Mouse (Mus musculus): ENCODE data around the gene Cmtr1. TPM values are rescaled to one million over a fixed set of nuclear protein-coding genes. Genes with fewer than 3 reads are reported as not detected.

Gene Cmtr1
- polyA plus RNA-seq, 1 experiment from 2014 or later = 144 TPM

DNA sequence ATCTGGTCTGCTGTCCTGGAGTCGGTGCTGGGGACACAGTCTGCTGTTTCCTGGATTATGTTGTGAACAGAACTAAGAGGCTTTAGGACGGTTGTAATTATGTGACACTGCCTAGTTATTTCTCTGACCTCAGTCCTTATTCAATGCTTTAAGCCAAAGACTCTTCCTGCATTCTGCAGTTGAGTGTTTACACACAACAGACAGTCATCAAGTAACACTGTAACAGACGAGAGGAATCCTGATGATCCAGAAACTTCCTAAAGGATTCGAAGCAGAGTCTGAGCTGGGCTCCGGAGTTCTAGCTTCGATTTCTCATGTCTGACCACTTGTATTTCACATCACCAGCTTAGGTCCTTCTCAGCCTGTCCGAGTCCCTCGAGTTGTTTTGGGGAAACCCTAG lies 18.1 kb downstream of the Cmtr1 start:
- Histone ChIP-seq H3K9me3 (ENCODE audit: control insufficient read depth, low read length) (no peaks in the 10 kb centered on the region), H3K9ac (ENCODE audit: low read length) (no peak overlapping the region), H3K36me3 (ENCODE audit: control insufficient read depth, insufficient read depth, low read length) (peaks cover 11% of the 10 kb centered on the region), H3K4me1 (replicated peaks; ENCODE audit: control insufficient read depth, insufficient read depth, low read length) (no peaks in the 10 kb centered on the region), H3K4me2 (ENCODE audit: low read depth, low read length, severe bottlenecking) (no peak overlapping the region), H3K4me3 (ENCODE audit: low read depth, low read length) (no peak overlapping the region), H3K27me3 (ENCODE audit: control insufficient read depth, insufficient read depth, low read length) (no peaks in the 10 kb centered on the region), H3K27ac (ENCODE audit: low read depth, low read length) (no peak overlapping the region)
- ATAC-seq (replicated peaks; ENCODE audit: low FRiP score) (no peak), DNase-seq (ENCODE audit: low spot score) (no peak)
- 93% methylated on average over 8 of the region's 8 CpGs for WGBS

- WGBS = 86% methylated on average over 6 of the region's 6 CpGs
- H3K27me3 ChIP-seq (ENCODE audit: control insufficient read depth, insufficient read depth, low read length) = no peaks in the 10 kb centered on the region
- no peaks in the 10 kb centered on the region for H3K4me1 ChIP-seq (replicated peaks; ENCODE audit: control insufficient read depth, insufficient read depth, low read length)
- H3K4me3 ChIP-seq (ENCODE audit: low read depth, low read length) = no peak overlapping the region
- no peak overlapping the region for H3K27ac ChIP-seq (ENCODE audit: low read depth, low read length)
- no peak for DNase-seq (ENCODE audit: low spot score)
- H3K9ac ChIP-seq (ENCODE audit: low read length) = no peak overlapping the region
- no peak for ATAC-seq (replicated peaks; ENCODE audit: low FRiP score)
- H3K36me3 ChIP-seq (ENCODE audit: control insufficient read depth, insufficient read depth, low read length) = peaks cover 11% of the 10 kb centered on the region
- H3K4me2 ChIP-seq (ENCODE audit: low read depth, low read length, severe bottlenecking) = no peak overlapping the region
- H3K9me3 ChIP-seq (ENCODE audit: control insufficient read depth, low read length) = no peaks in the 10 kb centered on the region
Observed at GRCm38 (mm10) chr17:29679038-29679767, 18.8 kb downstream of the Cmtr1 start.

GRCm38 (mm10) chr17:29680174-29680573 lies 19.8 kb downstream of the Cmtr1 start:
- H3K9me3 ChIP-seq (ENCODE audit: control insufficient read depth, low read length) = no peaks in the 10 kb centered on the region
- 79% methylated on average over 2 of the region's 2 CpGs for WGBS
- H3K27me3 ChIP-seq (ENCODE audit: control insufficient read depth, insufficient read depth, low read length) = no peaks in the 10 kb centered on the region
- no peaks in the 10 kb centered on the region for H3K4me1 ChIP-seq (replicated peaks; ENCODE audit: control insufficient read depth, insufficient read depth, low read length)
- no peak overlapping the region for H3K4me2 ChIP-seq (ENCODE audit: low read depth, low read length, severe bottlenecking)
- ATAC-seq (replicated peaks; ENCODE audit: low FRiP score) = no peak
- peaks cover 2% of the 10 kb centered on the region for H3K36me3 ChIP-seq (ENCODE audit: control insufficient read depth, insufficient read depth, low read length)
- DNase-seq (ENCODE audit: low spot score) = no peak
- no peak overlapping the region for H3K9ac ChIP-seq (ENCODE audit: low read length)
- H3K4me3 ChIP-seq (ENCODE audit: low read depth, low read length) = no peak overlapping the region
- H3K27ac ChIP-seq (ENCODE audit: low read depth, low read length) = no peak overlapping the region

- no peak for DNase-seq (ENCODE audit: low spot score)
- 91% methylated on average over 2 of the region's 2 CpGs for WGBS
- no peaks in the 10 kb centered on the region for H3K27me3 ChIP-seq (ENCODE audit: control insufficient read depth, insufficient read depth, low read length)
- H3K27ac ChIP-seq (ENCODE audit: low read depth, low read length) = no peak overlapping the region
- H3K4me1 ChIP-seq (replicated peaks; ENCODE audit: control insufficient read depth, insufficient read depth, low read length) = no peaks in the 10 kb centered on the region
- no peak overlapping the region for H3K4me2 ChIP-seq (ENCODE audit: low read depth, low read length, severe bottlenecking)
- H3K9ac ChIP-seq (ENCODE audit: low read length) = no peak overlapping the region
- no peak for ATAC-seq (replicated peaks; ENCODE audit: low FRiP score)
- no peaks in the 10 kb centered on the region for H3K9me3 ChIP-seq (ENCODE audit: control insufficient read depth, low read length)
- H3K36me3 ChIP-seq (ENCODE audit: control insufficient read depth, insufficient read depth, low read length) = peaks cover 2% of the 10 kb centered on the region
- no peak overlapping the region for H3K4me3 ChIP-seq (ENCODE audit: low read depth, low read length)
Observed at GRCm38 (mm10) chr17:29680921-29681320, 20.5 kb downstream of the Cmtr1 start.

DNA sequence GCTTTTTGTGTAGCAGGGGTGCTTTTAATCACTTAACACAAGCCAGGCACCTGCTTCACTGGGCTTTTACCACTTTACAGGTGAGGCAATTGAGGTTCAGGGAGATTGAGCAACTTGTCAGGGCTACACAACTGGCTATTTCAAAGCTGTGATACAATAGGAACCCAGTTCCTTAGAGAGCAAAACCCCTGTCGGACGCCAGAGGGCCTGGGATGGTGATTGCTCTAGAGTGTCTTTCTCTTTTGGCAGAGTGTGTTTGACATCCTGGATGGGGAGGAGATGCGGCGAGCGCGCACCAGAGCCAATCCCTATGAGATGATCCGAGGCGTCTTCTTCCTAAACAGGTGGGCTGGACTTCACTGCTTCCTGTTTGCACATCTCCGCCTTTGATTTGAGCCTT lies 21.3 kb downstream of the Cmtr1 start:
- H3K4me3 ChIP-seq (ENCODE audit: low read depth, low read length) = no peak overlapping the region
- ATAC-seq (replicated peaks; ENCODE audit: low FRiP score) (no peak), DNase-seq (ENCODE audit: low spot score) (no peak)
- peaks cover under 1% of the 10 kb centered on the region for H3K36me3 ChIP-seq (ENCODE audit: control insufficient read depth, insufficient read depth, low read length)
- no peaks in the 10 kb centered on the region for H3K9me3 ChIP-seq (ENCODE audit: control insufficient read depth, low read length)
- H3K27me3 ChIP-seq (ENCODE audit: control insufficient read depth, insufficient read depth, low read length) = no peaks in the 10 kb centered on the region
- no peaks in the 10 kb centered on the region for H3K4me1 ChIP-seq (replicated peaks; ENCODE audit: control insufficient read depth, insufficient read depth, low read length)
- H3K4me2 ChIP-seq (ENCODE audit: low read depth, low read length, severe bottlenecking) = no peak overlapping the region
- no peak overlapping the region for H3K9ac ChIP-seq (ENCODE audit: low read length)
- no peak overlapping the region for H3K27ac ChIP-seq (ENCODE audit: low read depth, low read length)
- WGBS = 92% methylated on average over 9 of the region's 9 CpGs

GRCm38 (mm10) chr17:29682261-29682660 lies 21.9 kb downstream of the Cmtr1 start:
- no peak overlapping the region for H3K4me3 ChIP-seq (ENCODE audit: low read depth, low read length)
- no peaks in the 10 kb centered on the region; the same call in 1 of the 2 replicates for H3K36me3 ChIP-seq (ENCODE audit: control insufficient read depth, insufficient read depth, low read length)
- no peaks in the 10 kb centered on the region for H3K4me1 ChIP-seq (replicated peaks; ENCODE audit: control insufficient read depth, insufficient read depth, low read length)
- DNase-seq (ENCODE audit: low spot score) (no peak), ATAC-seq (replicated peaks; ENCODE audit: low FRiP score) (no peak)
- 79% methylated on average over 7 of the region's 7 CpGs for WGBS
- no peak overlapping the region for H3K27ac ChIP-seq (ENCODE audit: low read depth, low read length)
- H3K4me2 ChIP-seq (ENCODE audit: low read depth, low read length, severe bottlenecking) = no peak overlapping the region
- no peaks in the 10 kb centered on the region for H3K27me3 ChIP-seq (ENCODE audit: control insufficient read depth, insufficient read depth, low read length)
- no peaks in the 10 kb centered on the region for H3K9me3 ChIP-seq (ENCODE audit: control insufficient read depth, low read length)
- no peak overlapping the region for H3K9ac ChIP-seq (ENCODE audit: low read length)

DNA sequence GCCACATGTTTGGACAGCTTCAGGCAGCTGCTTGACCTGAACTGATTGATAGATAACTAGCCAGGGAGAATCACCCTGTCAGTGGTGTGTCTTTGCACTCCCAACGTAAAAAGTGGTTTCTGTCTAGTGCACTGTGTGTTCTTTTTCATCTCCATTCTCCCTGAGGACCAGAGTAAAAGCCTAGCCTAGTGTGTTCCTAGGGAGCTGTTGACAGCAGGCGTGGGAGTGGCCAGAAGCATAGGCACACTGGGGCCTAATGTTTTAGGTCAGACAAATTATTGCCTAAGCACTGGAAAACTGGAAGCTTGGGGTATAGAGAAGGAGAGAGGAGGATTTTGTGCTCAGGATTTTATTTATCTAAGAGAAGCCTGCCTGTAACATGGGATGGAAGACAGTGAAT lies 22.7 kb downstream of the Cmtr1 start:
- Histone ChIP-seq H3K36me3 (ENCODE audit: control insufficient read depth, insufficient read depth, low read length) (no peaks in the 10 kb centered on the region; the same call in 1 of the 2 replicates), H3K27ac (ENCODE audit: low read depth, low read length) (no peak overlapping the region), H3K9ac (ENCODE audit: low read length) (no peak overlapping the region), H3K27me3 (ENCODE audit: control insufficient read depth, insufficient read depth, low read length) (no peaks in the 10 kb centered on the region), H3K4me1 (replicated peaks; ENCODE audit: control insufficient read depth, insufficient read depth, low read length) (no peaks in the 10 kb centered on the region), H3K4me3 (ENCODE audit: low read depth, low read length) (no peak overlapping the region), H3K4me2 (ENCODE audit: low read depth, low read length, severe bottlenecking) (no peak overlapping the region), H3K9me3 (ENCODE audit: control insufficient read depth, low read length) (no peaks in the 10 kb centered on the region)
- ATAC-seq (replicated peaks; ENCODE audit: low FRiP score) (no peak), DNase-seq (ENCODE audit: low spot score) (no peak)
- 92% methylated on average over 2 of the region's 2 CpGs for WGBS

DNA sequence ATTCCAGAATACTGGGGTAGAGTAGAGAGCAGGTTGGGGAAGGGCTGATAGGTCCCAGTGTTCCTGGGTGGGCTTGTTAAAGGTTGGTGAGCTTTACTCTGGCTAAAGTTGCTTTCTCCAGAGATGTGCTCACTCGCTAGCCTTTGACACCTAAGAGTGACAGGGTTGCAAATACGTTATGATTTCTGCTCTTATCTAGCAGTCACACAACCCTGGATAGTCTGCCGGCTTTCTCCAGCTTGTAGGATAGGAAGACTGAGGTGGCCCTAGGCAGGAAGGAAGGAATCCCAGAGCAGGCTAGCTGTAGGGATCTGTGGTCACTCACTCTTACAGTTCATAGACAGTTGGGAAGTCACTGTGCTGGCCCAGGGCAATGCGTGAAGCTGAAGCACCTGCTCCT lies 23.9 kb downstream of the Cmtr1 start:
- H3K9me3 ChIP-seq (ENCODE audit: control insufficient read depth, low read length) = no peaks in the 10 kb centered on the region
- no peaks in the 10 kb centered on the region for H3K27me3 ChIP-seq (ENCODE audit: control insufficient read depth, insufficient read depth, low read length)
- H3K4me1 ChIP-seq (replicated peaks; ENCODE audit: control insufficient read depth, insufficient read depth, low read length) = no peaks in the 10 kb centered on the region
- ATAC-seq (replicated peaks; ENCODE audit: low FRiP score) (no peak), DNase-seq (ENCODE audit: low spot score) (no peak)
- no peak overlapping the region for H3K4me3 ChIP-seq (ENCODE audit: low read depth, low read length)
- peaks cover 5% of the 10 kb centered on the region for H3K36me3 ChIP-seq (ENCODE audit: control insufficient read depth, insufficient read depth, low read length)
- H3K4me2 ChIP-seq (ENCODE audit: low read depth, low read length, severe bottlenecking) = no peak overlapping the region
- 96% methylated on average over 4 of the region's 4 CpGs for WGBS
- H3K27ac ChIP-seq (ENCODE audit: low read depth, low read length) = no peak overlapping the region
- no peak overlapping the region for H3K9ac ChIP-seq (ENCODE audit: low read length)

GRCm38 (mm10) chr17:29686771-29687170 lies 26.4 kb downstream of the Cmtr1 start:
- H3K4me3 ChIP-seq (ENCODE audit: low read depth, low read length) = no peak overlapping the region
- H3K4me1 ChIP-seq (replicated peaks; ENCODE audit: control insufficient read depth, insufficient read depth, low read length) = no peaks in the 10 kb centered on the region
- ATAC-seq (replicated peaks; ENCODE audit: low FRiP score) (no peak), DNase-seq (ENCODE audit: low spot score) (no peak)
- H3K4me2 ChIP-seq (ENCODE audit: low read depth, low read length, severe bottlenecking) = no peak overlapping the region
- no peak overlapping the region for H3K27ac ChIP-seq (ENCODE audit: low read depth, low read length)
- 96% methylated on average over 5 of the region's 5 CpGs for WGBS
- H3K9ac ChIP-seq (ENCODE audit: low read length) = no peak overlapping the region
- H3K36me3 ChIP-seq (ENCODE audit: control insufficient read depth, insufficient read depth, low read length) = peaks cover 8% of the 10 kb centered on the region
- H3K27me3 ChIP-seq (ENCODE audit: control insufficient read depth, insufficient read depth, low read length) = no peaks in the 10 kb centered on the region
- H3K9me3 ChIP-seq (ENCODE audit: control insufficient read depth, low read length) = no peaks in the 10 kb centered on the region
